Mouse (Mus musculus) induced T-regulatory cell, adult 2 months (primary cell): ENCODE data around the gene Gusb.

Experiments
- DNase-seq: peaks from one replicate; pipeline ENCODE4 v3.0.0-alpha.2; 2012; ENCODE audit warnings: low read depth

The Gusb gene

DNA sequence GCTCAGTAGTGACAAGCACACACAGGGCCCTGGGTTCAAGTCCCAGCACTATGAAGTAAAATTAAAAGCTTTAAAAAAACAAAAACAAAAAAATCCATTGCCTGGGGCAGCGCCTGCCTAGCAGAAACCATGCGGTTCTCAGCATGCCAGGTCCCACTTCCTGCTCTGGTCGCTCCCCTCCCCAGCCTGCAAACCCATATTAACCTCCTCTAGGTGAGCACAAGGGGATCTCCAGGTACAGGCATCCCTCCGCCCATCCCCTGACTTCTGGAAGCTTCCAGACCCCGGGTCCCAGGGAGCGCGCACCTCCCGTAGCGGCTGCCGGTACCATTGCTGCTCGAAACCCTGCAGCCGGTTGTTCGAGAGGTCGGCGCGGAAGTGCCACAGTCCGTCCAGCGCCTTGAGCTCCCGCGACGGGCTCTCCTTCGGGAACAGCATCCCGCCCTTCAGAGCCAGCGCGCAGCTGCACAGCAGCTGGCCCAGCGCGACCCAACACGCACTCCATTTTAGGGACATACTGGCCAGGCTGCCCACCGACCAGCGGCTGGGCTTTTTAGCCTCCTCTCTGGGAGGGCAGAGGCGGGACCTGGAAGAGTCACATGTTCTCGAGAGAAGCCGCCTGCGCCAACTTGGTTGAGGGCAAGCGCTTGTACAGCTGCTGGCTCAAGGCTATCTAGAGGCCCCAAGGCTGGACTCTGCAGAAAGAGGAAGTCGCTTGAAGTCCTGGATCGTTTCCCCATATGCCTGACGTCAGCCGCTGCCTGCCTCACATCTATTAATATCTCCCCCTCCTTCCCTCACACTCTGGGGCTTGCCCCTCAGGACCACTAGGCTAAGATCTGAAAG is at the start of gene Gusb:
Gene Gusb (minus strand): TSS at position 749 of the 846 bp plus-strand sequence.
- peak; percentile 76 for DNase-seq

DNA sequence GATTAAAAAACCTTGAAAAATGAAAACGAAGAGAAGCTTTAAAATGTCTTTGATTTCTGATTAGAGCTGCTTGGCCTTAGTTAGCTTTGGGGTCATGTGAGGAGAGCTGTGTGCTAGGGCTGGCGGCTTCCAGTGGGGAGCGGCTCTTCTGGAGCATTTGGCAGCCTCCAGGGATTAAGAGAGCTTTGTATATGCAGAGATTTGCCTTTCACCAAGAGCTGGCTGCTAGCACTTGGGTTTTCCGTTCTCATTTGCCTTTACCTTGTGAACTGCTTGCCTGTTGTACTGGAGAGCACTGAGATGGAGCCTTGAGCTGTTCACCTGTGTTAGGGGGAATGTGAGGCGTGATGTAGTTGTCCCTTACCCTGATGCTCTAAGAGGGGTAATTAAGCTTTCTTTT is 49.7 kb upstream of the Gusb start:
- DNase-seq = no peak

DNA sequence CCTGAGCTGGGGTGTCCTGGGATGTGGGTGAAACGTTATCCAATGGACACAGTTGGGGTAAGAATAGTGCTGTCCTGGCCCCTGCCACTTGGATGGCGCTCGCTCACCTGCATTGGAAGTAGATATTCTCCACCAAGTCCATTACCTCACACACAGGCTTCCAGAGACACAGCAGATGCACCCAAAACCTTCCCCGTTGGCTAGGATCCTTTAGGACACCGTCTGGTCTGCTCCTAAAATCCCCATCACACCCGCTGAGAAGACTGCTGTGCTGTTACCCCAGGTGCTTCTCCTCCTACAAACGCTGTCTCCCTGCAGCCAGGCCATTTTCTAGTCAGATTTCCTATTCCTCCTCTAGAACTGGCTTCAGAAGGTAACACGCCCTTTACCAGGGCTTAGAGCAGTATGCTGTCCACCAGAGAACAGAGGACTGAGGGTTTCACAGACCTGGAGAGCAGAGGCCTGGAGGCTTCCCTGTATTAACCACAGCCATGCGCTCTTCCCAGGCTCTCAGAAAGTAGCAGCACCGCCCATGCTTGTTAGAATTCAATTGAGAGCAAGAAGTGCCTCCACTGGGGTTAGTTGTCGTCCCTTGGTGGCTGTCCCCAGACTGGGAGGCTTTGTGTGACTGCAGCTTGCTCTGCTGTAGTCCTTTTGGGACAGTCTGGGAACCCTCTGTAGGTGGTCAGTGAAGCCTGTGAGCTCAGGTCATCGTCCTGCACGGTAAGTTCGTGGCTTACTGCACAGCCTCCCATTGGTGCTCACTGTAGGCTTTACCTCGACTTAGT is 48.4 kb upstream of the Gusb start:
- DNase-seq = no peak

DNA sequence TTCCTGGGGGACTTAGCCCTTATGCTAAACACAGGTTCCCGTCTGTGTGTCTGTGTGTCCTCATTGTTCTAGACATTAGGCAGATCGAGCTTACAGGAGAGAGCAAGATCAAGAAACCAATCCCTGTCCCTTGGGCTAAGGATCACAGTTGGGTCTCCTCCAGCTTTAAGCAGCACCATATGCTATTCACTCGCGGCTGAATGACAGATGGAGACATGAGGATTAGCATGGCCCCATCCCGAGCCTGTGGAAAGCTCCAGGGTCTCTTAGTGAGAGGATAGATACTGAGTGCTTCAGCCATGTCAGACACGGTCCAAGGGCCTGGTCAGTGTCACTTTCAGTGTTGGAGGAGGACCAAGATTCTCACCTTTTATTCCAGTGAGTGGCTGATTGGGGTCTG is 47.6 kb upstream of the Gusb start:
- DNase-seq = no peak

DNA sequence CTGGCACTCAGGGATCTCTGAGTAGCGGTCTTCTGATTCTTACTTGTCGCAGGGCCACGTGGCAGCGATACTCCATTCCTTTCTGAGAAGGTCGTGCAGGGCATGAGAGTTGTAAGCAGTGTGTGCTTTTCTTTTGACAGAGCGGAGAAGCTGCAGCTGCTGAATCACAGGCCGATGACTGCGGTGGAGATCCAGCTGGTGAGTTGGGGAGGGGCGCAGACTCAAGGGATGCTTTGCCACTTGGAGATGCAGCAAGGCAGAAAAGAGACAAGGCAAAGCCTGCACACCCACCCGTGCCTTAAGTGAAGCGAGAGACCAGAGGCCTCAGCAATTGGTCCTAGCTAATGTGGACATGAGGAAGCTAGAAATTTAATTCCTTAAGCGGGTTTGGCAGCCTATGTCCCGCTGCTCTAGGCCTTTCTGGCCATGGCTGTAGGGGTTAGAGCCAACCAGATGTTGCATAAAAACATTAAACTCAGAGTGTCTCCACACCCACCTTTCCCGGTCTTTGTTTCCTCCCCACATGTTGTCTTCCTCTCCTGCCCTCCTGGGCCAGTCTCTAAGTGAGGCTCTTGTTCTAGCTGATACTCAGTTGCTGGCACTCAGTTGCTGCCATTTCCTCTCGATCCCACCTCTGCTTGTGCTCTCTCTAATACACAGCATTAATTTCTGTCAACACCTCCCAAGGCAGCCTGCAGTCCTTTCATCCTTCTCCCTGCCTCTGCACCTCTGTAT is 46.1 kb upstream of the Gusb start:
- DNase-seq = no peak

DNA sequence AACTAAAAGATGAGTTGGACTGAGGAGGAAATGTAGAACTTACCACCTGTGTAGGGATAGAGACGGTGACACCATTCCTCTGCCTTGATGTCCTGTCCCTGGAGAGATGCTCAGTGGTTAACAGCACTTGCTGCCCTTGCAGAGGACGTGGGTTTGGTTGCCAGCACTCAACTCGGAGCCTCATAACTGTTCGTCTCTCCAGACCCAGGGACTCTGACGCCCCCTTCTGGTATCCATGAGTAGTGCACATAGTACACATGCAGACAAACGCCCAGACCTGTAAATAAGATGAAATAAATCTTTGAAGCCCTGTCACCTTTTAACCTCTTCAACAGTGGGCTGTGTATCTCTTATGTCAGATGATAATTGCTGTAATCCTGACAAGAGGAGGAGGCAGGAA is 44.2 kb upstream of the Gusb start:
- DNase-seq = peak; percentile 50

DNA sequence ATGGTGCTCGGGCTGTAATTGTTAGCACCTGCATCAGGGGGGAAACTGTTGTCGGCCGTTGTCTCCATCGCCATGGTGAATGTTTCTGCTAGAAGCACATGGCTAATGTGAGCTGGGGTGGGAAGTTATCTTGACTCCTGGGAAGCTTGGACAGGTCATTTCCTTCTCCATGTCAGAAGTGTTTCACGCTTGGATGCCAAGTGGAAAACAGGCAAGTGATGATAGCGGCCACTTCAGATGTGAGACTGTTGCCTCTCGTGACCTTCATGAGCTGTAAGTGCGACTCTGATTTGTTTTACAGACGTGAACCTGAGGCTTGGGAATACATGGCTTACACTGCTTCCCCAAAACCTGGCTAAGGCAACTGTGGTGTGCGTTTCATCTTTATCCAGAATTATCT is 43.7 kb upstream of the Gusb start:
- no peak for DNase-seq

DNA sequence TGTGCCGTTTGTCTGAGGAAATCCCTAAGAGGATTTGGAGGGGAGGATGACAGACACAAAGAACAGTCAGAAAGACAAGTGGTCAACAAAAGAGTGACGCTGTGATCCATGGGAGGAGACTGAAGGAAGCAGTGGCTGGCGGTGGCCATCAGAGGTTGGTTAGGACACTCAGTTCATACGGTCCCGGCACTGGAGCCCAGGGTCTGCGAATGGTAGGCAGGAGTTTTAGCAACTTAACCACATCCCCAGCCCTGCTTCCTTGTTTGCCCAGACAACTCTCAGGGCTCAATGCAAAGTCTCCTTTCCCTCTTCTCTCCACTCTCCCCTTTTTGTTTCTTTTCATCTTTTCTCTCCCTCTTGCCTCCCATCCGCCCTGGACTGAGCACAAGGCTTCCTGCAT is 43.3 kb upstream of the Gusb start:
- no peak for DNase-seq

DNA sequence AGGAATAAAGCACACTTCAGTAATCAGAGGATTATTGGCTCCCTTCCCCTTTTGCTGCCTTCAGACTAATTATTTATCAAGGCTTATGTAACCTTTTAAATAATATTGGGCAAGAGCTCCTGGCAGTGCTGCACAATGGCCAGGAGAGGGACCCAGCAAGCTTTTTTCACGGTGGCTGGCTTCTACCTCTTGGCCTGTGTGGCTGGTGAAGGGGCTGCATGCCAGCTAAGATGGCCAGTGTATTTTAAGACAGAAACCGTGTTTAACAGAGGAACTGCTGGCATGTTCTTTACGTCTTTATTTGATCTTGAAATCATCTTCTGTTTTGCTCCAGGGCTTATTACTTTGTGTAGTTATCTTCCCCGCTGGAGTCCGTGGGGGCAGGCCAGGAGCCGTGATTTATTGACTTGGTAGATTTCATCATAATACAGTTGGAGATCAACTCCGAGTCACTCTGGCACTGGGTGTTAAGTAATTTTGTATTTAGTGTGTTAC is 41.4 kb upstream of the Gusb start:
- DNase-seq = no peak

DNA sequence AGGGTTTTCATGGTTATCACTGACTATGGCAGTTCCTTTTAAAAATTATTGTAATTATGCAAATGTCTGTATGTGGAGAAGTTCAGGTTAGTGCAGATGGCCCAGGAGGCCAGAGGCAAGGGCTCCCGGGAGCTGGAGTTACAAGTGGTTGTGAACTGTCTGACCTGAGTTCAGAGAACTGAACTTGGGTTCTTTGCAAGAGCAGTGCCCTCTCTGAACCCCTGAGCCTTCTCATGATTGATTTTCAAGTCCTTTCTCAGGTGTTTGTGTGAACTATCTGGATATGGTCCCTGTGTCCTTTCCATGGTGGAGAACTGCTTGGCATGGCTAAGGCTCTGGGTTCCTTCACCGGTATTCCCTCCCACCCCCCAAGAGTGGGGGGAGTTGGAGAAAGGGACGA is 40.9 kb upstream of the Gusb start:
- no peak for DNase-seq

DNA sequence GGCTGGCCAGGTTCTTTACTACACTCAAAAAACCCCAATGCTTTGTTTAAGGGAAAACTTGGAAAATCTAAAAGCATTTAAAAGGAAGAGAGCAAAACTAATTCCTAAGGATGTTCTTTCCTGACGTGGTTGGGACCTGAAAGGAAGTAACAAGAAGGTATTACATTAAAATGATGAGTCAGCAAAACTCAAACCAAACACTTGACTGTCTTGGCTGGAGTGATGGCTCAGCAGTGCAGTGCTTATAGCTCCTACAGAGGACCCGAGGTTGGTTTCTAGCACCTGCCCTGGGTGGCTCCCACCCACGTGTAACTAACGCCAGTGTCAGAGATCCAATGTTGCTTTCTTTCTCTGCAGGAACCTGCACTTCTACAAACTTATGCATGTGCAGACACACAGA is 38.4 kb upstream of the Gusb start:
- DNase-seq = no peak

DNA sequence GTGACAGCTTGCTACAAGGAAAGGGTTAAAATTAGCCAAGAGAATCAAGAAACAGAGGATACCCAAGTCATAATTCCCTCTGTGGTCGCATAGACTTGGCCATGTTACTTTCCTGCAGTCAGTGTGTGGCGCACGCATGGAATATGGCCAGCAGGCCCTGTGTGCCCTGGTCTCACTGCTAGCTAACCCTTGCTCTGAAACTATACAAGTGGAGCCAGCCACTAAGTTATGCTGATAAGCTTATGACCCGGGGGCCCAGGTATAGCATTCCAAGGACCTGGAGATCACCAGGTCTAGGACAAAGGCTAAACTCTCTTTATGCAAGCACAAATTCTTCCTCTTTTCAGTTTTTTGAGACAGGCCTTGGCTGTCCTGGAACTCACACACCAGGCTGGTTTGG is 37.9 kb upstream of the Gusb start:
- DNase-seq = no peak

DNA sequence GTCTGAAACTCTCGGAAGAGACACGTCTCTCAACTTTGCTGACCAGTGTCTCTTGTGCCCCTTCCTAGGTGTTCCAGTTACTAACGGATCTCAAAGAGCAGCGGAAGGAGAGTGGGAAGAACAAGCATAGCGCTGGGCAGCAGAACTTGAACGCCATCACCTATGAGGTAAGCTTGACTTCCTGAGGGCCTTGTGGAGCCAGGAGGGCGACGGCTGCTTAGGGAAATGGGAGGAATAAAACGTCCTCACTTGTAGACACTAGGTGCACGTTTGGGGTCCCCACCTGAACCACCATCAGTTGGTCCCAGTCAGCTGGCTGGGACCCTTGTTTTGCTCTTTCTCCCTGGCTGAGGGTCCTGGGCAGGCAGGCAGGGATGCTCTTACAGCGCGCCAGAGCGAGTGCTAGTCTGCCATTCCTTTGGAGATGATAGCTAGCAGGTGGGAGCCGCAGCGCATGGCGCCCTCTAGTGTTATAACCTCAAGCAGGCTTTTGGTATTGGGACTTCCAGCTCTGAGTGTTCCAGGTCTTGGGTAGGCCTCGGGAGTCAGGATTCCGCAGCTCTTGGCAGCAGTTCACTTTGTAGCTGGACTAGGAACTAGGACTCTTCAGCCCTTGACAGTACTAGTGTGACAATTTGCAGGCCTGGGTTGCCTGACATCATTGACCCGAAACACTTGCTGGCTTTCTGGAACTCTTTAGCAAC is 35.1 kb upstream of the Gusb start:
- peak; percentile 71 for DNase-seq

DNA sequence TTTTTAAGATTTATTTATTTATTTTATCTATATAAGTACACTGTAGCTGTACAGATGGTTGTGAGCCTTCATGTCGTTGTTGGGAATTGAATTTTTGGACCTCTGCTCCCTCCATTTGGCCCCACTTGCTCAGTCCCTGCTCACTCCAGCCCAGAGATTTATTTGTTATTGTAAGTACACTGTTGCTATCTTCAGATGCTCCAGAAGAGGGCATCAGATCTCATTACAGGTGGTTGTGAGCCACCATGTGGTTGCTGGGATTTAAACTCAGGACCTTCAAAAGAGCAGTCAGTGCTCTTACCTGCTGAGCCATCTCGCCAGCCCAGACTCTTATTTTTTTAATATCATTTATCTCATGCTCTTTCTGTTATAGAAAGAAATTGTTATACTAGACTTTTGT is 33.5 kb upstream of the Gusb start:
- peak; percentile 57 for DNase-seq

DNA sequence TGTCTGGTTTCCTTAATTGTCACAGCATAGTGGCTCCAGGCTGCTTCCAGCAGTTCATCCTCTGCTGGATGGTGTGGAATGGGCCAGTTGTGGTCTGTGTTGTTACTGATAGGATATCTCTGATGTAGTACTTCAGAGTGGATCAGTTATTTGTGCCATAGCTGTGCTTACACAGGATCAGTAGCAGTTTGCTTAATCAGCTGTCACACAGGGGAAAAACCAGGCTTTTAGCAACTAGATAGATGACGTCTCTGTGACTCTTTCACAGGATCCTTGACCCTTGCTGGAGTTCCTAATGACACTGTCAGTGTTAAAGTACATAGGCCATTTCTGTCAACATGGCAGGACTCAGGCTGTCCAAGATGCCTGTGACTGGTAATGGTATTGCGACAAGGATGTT is 31.0 kb upstream of the Gusb start:
- DNase-seq = no peak

DNA sequence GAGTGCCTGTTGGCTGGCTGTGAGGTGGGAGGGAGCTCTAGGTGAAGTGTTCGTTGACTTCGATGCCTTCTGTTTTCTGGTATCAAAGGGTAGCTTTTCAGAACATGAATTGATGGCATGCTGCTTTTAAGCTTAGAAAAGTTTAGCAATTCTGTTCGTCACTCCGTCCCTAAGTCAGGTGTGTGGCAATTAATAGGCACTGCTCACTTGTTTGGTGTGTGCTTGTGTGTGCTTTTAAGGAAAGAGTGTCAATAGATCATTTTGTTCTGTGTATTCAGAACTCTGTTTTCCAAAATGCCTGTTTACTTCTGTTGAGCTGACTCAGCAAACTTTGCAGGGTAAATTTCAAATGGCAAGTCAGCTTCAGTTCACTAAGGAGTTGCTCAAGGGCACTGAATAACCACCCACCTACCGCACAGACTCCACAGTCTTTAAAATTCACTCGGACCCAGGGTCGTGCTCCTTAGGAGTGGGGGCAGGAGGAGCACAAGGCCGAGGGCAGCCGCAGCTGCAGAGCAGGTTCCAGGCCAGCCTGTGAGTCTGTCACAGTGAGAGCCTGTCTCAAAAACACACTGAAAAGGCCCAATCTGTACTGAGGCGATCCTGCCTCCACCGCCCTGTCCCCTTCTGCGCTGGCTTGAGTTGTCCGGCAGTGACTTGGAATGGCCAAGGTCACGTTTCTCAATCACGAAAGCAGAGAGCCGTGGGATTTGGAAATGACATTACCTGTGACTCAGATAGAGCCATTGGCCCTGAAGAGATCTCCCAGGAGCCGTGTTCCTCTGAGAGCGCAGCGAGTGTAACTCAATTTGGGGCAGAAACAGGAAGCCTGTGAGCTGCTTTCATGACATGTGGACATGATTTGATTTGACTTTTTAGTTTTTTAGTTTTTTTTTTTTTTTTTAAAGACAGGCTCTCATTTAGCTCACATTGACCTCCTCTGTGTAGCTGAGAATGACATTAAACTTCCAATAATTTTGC is 28.9 kb upstream of the Gusb start:
- DNase-seq = no peak

DNA sequence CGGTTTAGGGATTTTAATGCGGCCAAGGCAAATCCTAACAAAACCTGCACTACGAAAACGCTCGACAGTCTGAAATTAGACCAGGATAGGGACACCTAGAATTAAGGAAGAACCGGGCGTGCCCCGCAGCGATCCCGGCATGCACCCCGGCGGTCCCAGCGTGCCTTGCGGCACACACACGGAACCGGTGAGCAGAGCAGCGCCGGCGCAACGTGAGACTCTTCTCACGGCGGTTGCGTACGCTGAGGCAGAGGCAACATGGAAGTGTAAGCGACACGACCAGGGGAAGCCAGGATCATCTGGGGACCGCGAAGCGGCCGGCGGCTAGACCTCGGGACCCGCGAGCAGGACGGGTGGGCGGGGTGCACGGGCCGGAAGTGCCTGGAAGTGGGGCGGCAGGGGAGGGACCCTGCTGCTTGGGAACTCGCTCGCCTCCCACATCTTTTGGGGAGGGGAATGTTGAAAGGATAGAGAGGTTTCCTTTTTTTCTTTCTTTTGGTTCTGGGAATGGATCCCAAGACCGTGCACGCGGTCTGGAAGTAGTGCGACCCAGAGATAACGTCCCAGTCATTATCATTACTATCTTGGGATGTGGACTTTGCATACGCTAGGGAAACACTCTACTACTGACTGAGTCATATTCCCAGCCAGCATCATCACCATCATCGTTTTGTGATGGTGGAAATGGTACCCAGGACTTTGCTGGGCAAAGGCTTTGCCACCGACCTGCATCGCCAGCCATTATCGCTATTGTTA is 26.5 kb upstream of the Gusb start, which contains the start of the genes Asl and Crcp:
Gene Asl (minus strand): TSS at position 106 of the 756 bp plus-strand sequence.
Gene Crcp (plus strand): TSS at position 149 of the 756 bp plus-strand sequence.
- DNase-seq = peak; percentile 87

DNA sequence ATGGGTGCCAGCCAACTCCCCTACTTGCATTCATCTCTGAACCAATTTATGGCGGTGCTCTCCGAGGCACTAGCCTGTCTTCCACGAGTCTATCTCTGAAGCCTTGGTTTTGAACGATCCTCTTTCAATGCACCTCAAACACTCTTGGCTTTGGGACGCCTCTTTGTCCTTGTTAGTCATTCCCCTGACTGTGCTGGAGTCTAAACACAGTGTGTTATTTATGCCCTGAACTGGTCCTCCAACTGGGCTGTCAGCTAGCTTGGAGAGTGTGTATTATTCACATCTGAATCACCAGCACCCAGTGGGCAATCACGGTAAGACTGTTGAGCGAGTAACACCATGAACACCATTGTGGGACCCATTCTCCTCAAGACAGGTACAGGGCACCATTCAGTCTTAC is 24.8 kb upstream of the Gusb start:
- DNase-seq = no peak

DNA sequence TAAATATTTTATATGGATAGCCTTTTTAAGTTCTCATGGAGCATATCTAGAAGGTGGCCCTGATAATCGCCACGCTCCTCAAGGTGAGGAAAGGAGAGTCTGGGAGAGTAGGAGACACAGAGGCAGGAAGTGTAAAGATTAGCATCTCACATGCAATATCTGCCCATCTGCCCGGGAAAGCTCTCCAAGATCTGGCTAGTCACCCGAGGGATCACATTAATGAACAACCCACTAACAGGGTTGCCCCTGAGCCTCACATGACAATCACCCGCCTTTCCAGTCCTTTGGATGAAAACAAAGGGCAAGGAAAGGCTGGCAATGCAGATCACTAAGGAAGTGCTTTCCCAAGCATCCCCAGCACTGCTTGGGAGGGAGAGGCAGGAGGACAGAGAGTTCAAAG is 24.3 kb upstream of the Gusb start:
- no peak for DNase-seq
